Mouse (Mus musculus) erythroblast, adult 5-6 weeks (primary cell): ENCODE data around the gene Ncapd2. TPM values are rescaled to one million over a fixed set of nuclear protein-coding genes. Genes with fewer than 3 reads are reported as not detected.

ENCODE experiments used
- total RNA-seq, 2 experiments: library from RNA; stranded (forward) in 1 of 2; stranded (reverse) in 1 of 2; fragments of 150-400 nt in 1 of 2; fragments of 200-764, 138-1000 nt in 1 of 2; gene quantifications; 2 replicates each; pipeline versions ENCODE4 v1.2.3 to v1.2.4; 2015 to 2017; ENCODE audit warnings: low replicate concordance in 2 of 2

Gene Ncapd2
- total RNA-seq, 2 experiments from 2014 or later: 137 to 139 TPM

Other genes with a start within 250 kb of the Ncapd2 start
- gene Cops7a, start 226.2 kb downstream of the Ncapd2 start, total RNA-seq (2015; ENCODE audit: low replicate concordance): 10.2 and 16.5 TPM in 2 replicates
- gene Cops7a, start 226.2 kb downstream of the Ncapd2 start, total RNA-seq (2017; ENCODE audit: low replicate concordance): 5.6 and 7.7 TPM in 2 replicates
- not detected in 2 replicates for gene Pianp, start 195.0 kb downstream of the Ncapd2 start, total RNA-seq (2015; ENCODE audit: low replicate concordance)
- gene Pianp, start 195.0 kb downstream of the Ncapd2 start, total RNA-seq (2017; ENCODE audit: low replicate concordance): not detected in 2 replicates
- gene Zfp384, start 182.6 kb downstream of the Ncapd2 start, total RNA-seq (2015; ENCODE audit: low replicate concordance): 20.8 and 25.9 TPM in 2 replicates
- gene Zfp384, start 182.6 kb downstream of the Ncapd2 start, total RNA-seq (2017; ENCODE audit: low replicate concordance): 9.8 and 12.3 TPM in 2 replicates
- gene Ing4, start 151.9 kb downstream of the Ncapd2 start, total RNA-seq (2015; ENCODE audit: low replicate concordance): 7.1 and 7.9 TPM in 2 replicates
- 27.7 and 35.7 TPM in 2 replicates for gene Ing4, start 151.9 kb downstream of the Ncapd2 start, total RNA-seq (2017; ENCODE audit: low replicate concordance)
- gene Acrbp, start 142.0 kb downstream of the Ncapd2 start, total RNA-seq (2015; ENCODE audit: low replicate concordance): 3.3 TPM in 1 of 2 replicates, not detected in the other
- 7.0 and 11.6 TPM in 2 replicates for gene Acrbp, start 142.0 kb downstream of the Ncapd2 start, total RNA-seq (2017; ENCODE audit: low replicate concordance)
- 3.1 TPM in 1 of 2 replicates, not detected in the other for gene Lpar5, start 123.8 kb downstream of the Ncapd2 start, total RNA-seq (2015; ENCODE audit: low replicate concordance)
- 0.60 TPM in 1 of 2 replicates, not detected in the other for gene Lpar5, start 123.8 kb downstream of the Ncapd2 start, total RNA-seq (2017; ENCODE audit: low replicate concordance)
- 31.8 and 50.0 TPM in 2 replicates for gene Chd4, start 95.7 kb downstream of the Ncapd2 start, total RNA-seq (2015; ENCODE audit: low replicate concordance)
- gene Chd4, start 95.7 kb downstream of the Ncapd2 start, total RNA-seq (2017; ENCODE audit: low replicate concordance): 70.6 and 102 TPM in 2 replicates
- gene Nop2, start 59.8 kb downstream of the Ncapd2 start, total RNA-seq (2015; ENCODE audit: low replicate concordance): 4.8 and 6.7 TPM in 2 replicates
- gene Nop2, start 59.8 kb downstream of the Ncapd2 start, total RNA-seq (2017; ENCODE audit: low replicate concordance): 10.5 and 11.8 TPM in 2 replicates
- gene Iffo1, start 46.5 kb downstream of the Ncapd2 start, total RNA-seq (2015; ENCODE audit: low replicate concordance): 3.1 and 6.9 TPM in 2 replicates
- 2.2 and 10.9 TPM in 2 replicates for gene Iffo1, start 46.5 kb downstream of the Ncapd2 start, total RNA-seq (2017; ENCODE audit: low replicate concordance)
- gene Gapdh, start 25.2 kb downstream of the Ncapd2 start, total RNA-seq (2015; ENCODE audit: low replicate concordance): 912 and 913 TPM in 2 replicates
- 174 and 278 TPM in 2 replicates for gene Gapdh, start 25.2 kb downstream of the Ncapd2 start, total RNA-seq (2017; ENCODE audit: low replicate concordance)
- gene Mrpl51, start 100 bp upstream of the Ncapd2 start, total RNA-seq (2015; ENCODE audit: low replicate concordance): 40.1 and 54.4 TPM in 2 replicates
- gene Mrpl51, start 100 bp upstream of the Ncapd2 start, total RNA-seq (2017; ENCODE audit: low replicate concordance): 16.4 and 29.8 TPM in 2 replicates
- 2.1 and 4.2 TPM in 2 replicates for gene Vamp1, start 23.9 kb upstream of the Ncapd2 start, total RNA-seq (2015; ENCODE audit: low replicate concordance)
- gene Vamp1, start 23.9 kb upstream of the Ncapd2 start, total RNA-seq (2017; ENCODE audit: low replicate concordance): 0.14 and 2.1 TPM in 2 replicates
- gene Tapbpl, start 40.2 kb upstream of the Ncapd2 start, total RNA-seq (2015; ENCODE audit: low replicate concordance): 0.84 and 4.4 TPM in 2 replicates
- 3.0 and 4.0 TPM in 2 replicates for gene Tapbpl, start 40.2 kb upstream of the Ncapd2 start, total RNA-seq (2017; ENCODE audit: low replicate concordance)
- 1.7 and 6.3 TPM in 2 replicates for gene Cd27, start 45.3 kb upstream of the Ncapd2 start, total RNA-seq (2015; ENCODE audit: low replicate concordance)
- 0.84 and 1.0 TPM in 2 replicates for gene Cd27, start 45.3 kb upstream of the Ncapd2 start, total RNA-seq (2017; ENCODE audit: low replicate concordance)
- gene Tuba3a, start 94.3 kb upstream of the Ncapd2 start, total RNA-seq (2015; ENCODE audit: low replicate concordance): not detected in 2 replicates
- not detected in 2 replicates for gene Tuba3a, start 94.3 kb upstream of the Ncapd2 start, total RNA-seq (2017; ENCODE audit: low replicate concordance)
- gene Ltbr, start 122.2 kb upstream of the Ncapd2 start, total RNA-seq (2015; ENCODE audit: low replicate concordance): 7.1 and 10.9 TPM in 2 replicates
- gene Ltbr, start 122.2 kb upstream of the Ncapd2 start, total RNA-seq (2017; ENCODE audit: low replicate concordance): 2.6 and 7.2 TPM in 2 replicates
- gene Scnn1a, start 129.0 kb upstream of the Ncapd2 start, total RNA-seq (2015; ENCODE audit: low replicate concordance): 4.6 and 7.9 TPM in 2 replicates
- not detected in 2 replicates for gene Scnn1a, start 129.0 kb upstream of the Ncapd2 start, total RNA-seq (2017; ENCODE audit: low replicate concordance)
- gene Tnfrsf1a, start 157.7 kb upstream of the Ncapd2 start, total RNA-seq (2015; ENCODE audit: low replicate concordance): 18.8 and 24.8 TPM in 2 replicates
- gene Tnfrsf1a, start 157.7 kb upstream of the Ncapd2 start, total RNA-seq (2017; ENCODE audit: low replicate concordance): 7.2 and 13.8 TPM in 2 replicates
- gene Plekhg6, start 189.1 kb upstream of the Ncapd2 start, total RNA-seq (2015; ENCODE audit: low replicate concordance): not detected in 2 replicates
- not detected in 2 replicates for gene Plekhg6, start 189.1 kb upstream of the Ncapd2 start, total RNA-seq (2017; ENCODE audit: low replicate concordance)